Comparison of ENCODE assay signal across 9 mouse cellular contexts in genomic region chr8:26833297-26833696, GRCm38 (mm10).
DNase-seq lines count a peak whose midpoint lies in the region; ATAC-seq lines count a peak whose summit lies in the region.
"Had no signal": no experiment of that assay in that cellular context is flagged by ENCODE, and none has a peak within 500 bp of the region (broad histone marks: within the 10 kb centered on the region; RNA-seq: fewer than 3 reads in every experiment).

No protein-coding gene starts in this region.

- no peaks in the 10 kb centered on the region for H3K36me3 ChIP-seq in intestine, embryonic 15.5 days
- H3K36me3 ChIP-seq: hindbrain, embryonic 15.5 days had no signal

- no peak overlapping the region for H3K9ac ChIP-seq in intestine, embryonic 15.5 days
- H3K9ac ChIP-seq: hindbrain, embryonic 15.5 days had no signal

- no peaks in the 10 kb centered on the region for H3K27me3 ChIP-seq in intestine, embryonic 15.5 days (replicated peaks)

- WGBS in intestine, embryonic 15.5 days = 13% methylated on average over 4 of the region's 4 CpGs

- peak overlapping the region; percentile 48; the same call in 1 of the 2 replicates for H3K27ac ChIP-seq in intestine, embryonic 15.5 days
- H3K27ac ChIP-seq: hindbrain, embryonic 15.5 days had no signal

- ATAC-seq in common myeloid progenitor, adult 5-6 weeks (replicated peaks; ENCODE audit: low read depth, poor library complexity, severe bottlenecking) = 0 out of 2 replicates have a peak, but pooled peaks have one; percentile 4
- ATAC-seq in intestine, embryonic 15.5 days = peak; percentile 84
- no peak for ATAC-seq in cerebellum, adult (ENCODE audit: insufficient number of reproducible peaks, low FRiP score, low TSS enrichment)

- H3K4me3 ChIP-seq in intestine, embryonic 15.5 days (replicated peaks) = no peak overlapping the region
- H3K4me3 ChIP-seq: hindbrain, embryonic 15.5 days had no signal

- DNase-seq in NIH3T3 (ENCODE audit: low read depth) = peak; percentile 26
- DNase-seq in lung, postnatal 25 days (ENCODE audit: low spot score) = peak; percentile 36
- DNase-seq in yolk sac, embryonic 10.5 days (ENCODE audit: low spot score) = peak; percentile 53
- no peak for DNase-seq in frontal cortex, postnatal 14 days (ENCODE audit: low spot score in 2 of 2)
- no peak for DNase-seq in spleen, postnatal 14 days (ENCODE audit: low spot score in 2 of 2)

- H3K4me1 ChIP-seq in intestine, embryonic 15.5 days (replicated peaks) = peaks cover 26% of the 10 kb centered on the region

- no peaks in the 10 kb centered on the region for H3K9me3 ChIP-seq in intestine, embryonic 15.5 days
- H3K9me3 ChIP-seq: hindbrain, embryonic 15.5 days had no signal

- H3K4me2 ChIP-seq in intestine, embryonic 15.5 days (replicated peaks) = no peak overlapping the region
- H3K4me2 ChIP-seq: hindbrain, embryonic 15.5 days had no signal

Comparison
In these comparisons a context has a peak if more than half of its experiments do, and no peak if none do; other contexts are left out.
1. DNase-seq: peak in NIH3T3 (single experiment), lung, postnatal 25 days (single experiment) and yolk sac, embryonic 10.5 days (single experiment); none in frontal cortex, postnatal 14 days (0 of 2) and spleen, postnatal 14 days (0 of 2).